Mouse (Mus musculus) lung, embryonic 16.5 days (tissue): ENCODE measurements around the gene Nop10. TPM values are rescaled to one million over a fixed set of nuclear protein-coding genes. Genes with fewer than 3 reads are reported as not detected.
A peak's percentile ranks its signal among the peaks of the same experiment; 100 is the strongest.

Experiments
- ATAC-seq: fragments of 200-750 bp; cut with Nextera tagmentation; 2 replicates; pipeline ENCODE4 v1.8.0; 2017; ENCODE audit warnings: low read depth, mild to moderate bottlenecking, moderate library complexity
- H3K27ac ChIP-seq: fragments of 300-500 bp; sonication (generic); 2 replicates; pipeline ENCODE4 v1.5.1; 2014; ENCODE audit warnings: mild to moderate bottlenecking, control low read depth, low read length
- H3K27me3 ChIP-seq: fragments of 300-500 bp; sonication (generic); 2 replicates; pipeline ENCODE4 v1.6.1; 2014; ENCODE audit warnings: low read depth, low read length, mixed read lengths; ENCODE audit not compliant: control insufficient read depth, insufficient read depth
- H3K36me3 ChIP-seq: fragments of 300-500 bp; sonication (generic); 2 replicates; pipeline ENCODE4 v1.6.1; 2014; ENCODE audit warnings: low read length; ENCODE audit not compliant: control insufficient read depth, insufficient read depth
- H3K4me1 ChIP-seq: fragments of 300-500 bp; sonication (generic); replicated peaks from 2 replicates; pipeline ENCODE4 v1.6.1; 2014; ENCODE audit warnings: low read length, mixed read lengths; ENCODE audit not compliant: control insufficient read depth, insufficient read depth
- H3K4me2 ChIP-seq: fragments of 300-500 bp; sonication (generic); 2 replicates; pipeline ENCODE4 v1.6.1; 2014; ENCODE audit warnings: low read depth, low read length, control low read depth
- H3K4me3 ChIP-seq: fragments of 300-500 bp; sonication (generic); 2 replicates; pipeline ENCODE4 v1.5.1; 2014; ENCODE audit warnings: mild to moderate bottlenecking, low read length, control low read depth
- H3K9ac ChIP-seq: fragments of 300-500 bp; sonication (generic); 2 replicates; pipeline ENCODE4 v1.6.1; 2014; ENCODE audit warnings: low read length, control low read depth
- H3K9me3 ChIP-seq: fragments of 300-500 bp; sonication (generic); 2 replicates; pipeline ENCODE4 v1.6.1; 2016; ENCODE audit warnings: low read length; ENCODE audit not compliant: control insufficient read depth
- WGBS: fragments of 180-500 bp; shearing (Covaris S2); extraction: QIAGEN DNeasy Blood & Tissue Kit; methylation state at CpG from one replicate; pipeline ENCODE4 v1.1.7; 2014; 5-methylcytosine and 5-hydroxymethylcytosine counted together
- polyA plus RNA-seq: library from polyadenylated mRNA; unstranded; fragments of >200 nt; fragmentation: Nextera tagmentation; extraction: Ambion mirVana; gene quantifications from 2 replicates; pipeline ENCODE4 v1.2.1, GENCODE M21; 2015

Gene Nop10
- polyA plus RNA-seq, 1 experiment from 2014 or later, result 174 TPM

GRCm38 (mm10) chr2:112292823-112293222 is 31.1 kb downstream of the Nop10 start:
- Histone ChIP-seq H3K36me3 (no peaks in the 10 kb centered on the region), H3K27me3 (no peaks in the 10 kb centered on the region), H3K4me2 (no peak overlapping the region), H3K4me3 (no peak overlapping the region), H3K4me1 (no peaks in the 10 kb centered on the region), H3K9me3 (no peaks in the 10 kb centered on the region), H3K9ac (no peak overlapping the region), H3K27ac (no peak overlapping the region)
- ATAC-seq, result no peak
- 90% methylated on average over 2 of the region's 2 CpGs for WGBS

GRCm38 (mm10) chr2:112296211-112296610 is 34.5 kb downstream of the Nop10 start:
- 86% methylated on average over 3 of the region's 3 CpGs for WGBS
- no peaks in the 10 kb centered on the region for H3K9me3 ChIP-seq
- no peaks in the 10 kb centered on the region for H3K36me3 ChIP-seq
- no peaks in the 10 kb centered on the region for H3K27me3 ChIP-seq
- H3K9ac ChIP-seq, result no peak overlapping the region
- H3K4me3 ChIP-seq, result no peak overlapping the region
- H3K27ac ChIP-seq, result no peak overlapping the region
- H3K4me1 ChIP-seq, result no peaks in the 10 kb centered on the region
- ATAC-seq, result no peak
- no peak overlapping the region for H3K4me2 ChIP-seq

GRCm38 (mm10) chr2:112298221-112298620 is 36.5 kb downstream of the Nop10 start:
- H3K36me3 ChIP-seq, result no peaks in the 10 kb centered on the region
- no peak overlapping the region for H3K4me2 ChIP-seq
- no peaks in the 10 kb centered on the region for H3K27me3 ChIP-seq
- H3K4me1 ChIP-seq, result no peaks in the 10 kb centered on the region
- H3K9ac ChIP-seq, result no peak overlapping the region
- H3K4me3 ChIP-seq, result no peak overlapping the region
- no peaks in the 10 kb centered on the region for H3K9me3 ChIP-seq
- no peak overlapping the region for H3K27ac ChIP-seq
- ATAC-seq, result no peak
- WGBS, result 87% methylated on average over 4 of the region's 4 CpGs

GRCm38 (mm10) chr2:112308671-112309070 is 46.9 kb downstream of the Nop10 start:
- H3K27me3 ChIP-seq, result no peaks in the 10 kb centered on the region
- no peak for ATAC-seq
- no peak overlapping the region for H3K9ac ChIP-seq
- no peaks in the 10 kb centered on the region for H3K36me3 ChIP-seq
- H3K4me2 ChIP-seq, result peak overlapping the region; percentile 9; the same call in 1 of the 2 replicates
- no peak overlapping the region for H3K4me3 ChIP-seq
- no peak overlapping the region for H3K27ac ChIP-seq
- peaks cover 3% of the 10 kb centered on the region; the same call in 1 of the 2 replicates for H3K4me1 ChIP-seq
- H3K9me3 ChIP-seq, result no peaks in the 10 kb centered on the region
- 61% methylated on average over 3 of the region's 3 CpGs for WGBS

GRCm38 (mm10) chr2:112309161-112309600 is 47.5 kb downstream of the Nop10 start:
- Histone ChIP-seq H3K4me3 (no peak overlapping the region), H3K9ac (no peak overlapping the region), H3K27ac (no peak overlapping the region), H3K36me3 (no peaks in the 10 kb centered on the region), H3K4me1 (peaks cover 3% of the 10 kb centered on the region; the same call in 1 of the 2 replicates), H3K27me3 (no peaks in the 10 kb centered on the region), H3K4me2 (peak overlapping the region; percentile 9; the same call in 1 of the 2 replicates), H3K9me3 (no peaks in the 10 kb centered on the region)
- WGBS, result 41% methylated on average over 10 of the region's 10 CpGs
- ATAC-seq, result 0 out of 2 replicates have a peak, but pooled peaks have one; percentile 26

Other genes with a start within 250 kb of the Nop10 start
- not detected in 2 replicates for gene Olfr1310, start 249.2 kb upstream of the Nop10 start, polyA plus RNA-seq
- gene Olfr1311, start 237.5 kb upstream of the Nop10 start, polyA plus RNA-seq, result not detected in 2 replicates
- not detected in 2 replicates for gene Olfr1312, start 211.7 kb upstream of the Nop10 start, polyA plus RNA-seq
- not detected in 2 replicates for gene Olfr1313, start 184.1 kb upstream of the Nop10 start, polyA plus RNA-seq
- not detected in 2 replicates for gene Olfr1314, start 165.1 kb upstream of the Nop10 start, polyA plus RNA-seq
- not detected in 2 replicates for gene Olfr1315-ps1, start 146.5 kb upstream of the Nop10 start, polyA plus RNA-seq
- gene Olfr1316, start 126.9 kb upstream of the Nop10 start, polyA plus RNA-seq, result not detected in 2 replicates
- gene Olfr1317, start 121.6 kb upstream of the Nop10 start, polyA plus RNA-seq, result not detected in 2 replicates
- gene Olfr1318, start 107.7 kb upstream of the Nop10 start, polyA plus RNA-seq, result not detected in 2 replicates
- gene Lpcat4, start 22.5 kb upstream of the Nop10 start, polyA plus RNA-seq, result 17.3 and 19.4 TPM in 2 replicates
- gene Nutm1, start 2.6 kb upstream of the Nop10 start, polyA plus RNA-seq, result not detected in 2 replicates
- 8.9 and 9.8 TPM in 2 replicates for gene Slc12a6, start 3.9 kb downstream of the Nop10 start, polyA plus RNA-seq
- gene Gm21985, start 4.4 kb downstream of the Nop10 start, polyA plus RNA-seq, result not detected in 2 replicates
- 109 and 113 TPM in 2 replicates for gene Emc4, start 106.1 kb downstream of the Nop10 start, polyA plus RNA-seq
- 39.0 and 45.8 TPM in 2 replicates for gene Katnbl1, start 117.3 kb downstream of the Nop10 start, polyA plus RNA-seq
- gene Emc7, start 193.1 kb downstream of the Nop10 start, polyA plus RNA-seq, result 20.3 and 21.5 TPM in 2 replicates
- 0.09 and 0.18 TPM in 2 replicates for gene Chrm5, start 218.8 kb downstream of the Nop10 start, polyA plus RNA-seq
- 4.4 and 4.6 TPM in 2 replicates for gene Aven, start 231.0 kb downstream of the Nop10 start, polyA plus RNA-seq